Mouse (Mus musculus) G1E (cell line): ENCODE measurements around the gene Bfsp2. TPM values are rescaled to one million over a fixed set of nuclear protein-coding genes. Genes with fewer than 3 reads are reported as not detected.

ENCODE experiments used
- ATAC-seq: 2 replicates; pipeline ENCODE4 v1.8.0; 2016; ENCODE audit warnings: mild to moderate bottlenecking; ENCODE audit not compliant: insufficient number of reproducible peaks, poor library complexity, low FRiP score, severe bottlenecking; ENCODE audit errors: extremely low read depth
- DNase-seq: peaks from one replicate; pipeline ENCODE4 v3.0.0; 2012; ENCODE audit warnings: low spot score
- H3K27me3 ChIP-seq: 2 replicates; pipeline ENCODE4 v1.6.1; 2012; ENCODE audit warnings: mild to moderate bottlenecking, low read length, inconsistent platforms; ENCODE audit not compliant: insufficient read depth
- H3K36me3 ChIP-seq: replicated peaks from 2 replicates; pipeline ENCODE3; 2012; ENCODE audit warnings: mild to moderate bottlenecking, inconsistent platforms
- H3K4me1 ChIP-seq: 2 replicates; pipeline ENCODE4 v1.6.1; 2012; ENCODE audit warnings: low read depth, low read length, inconsistent platforms, mixed read lengths; ENCODE audit not compliant: insufficient read depth
- H3K4me3 ChIP-seq: 2 replicates; pipeline ENCODE4 v1.5.1; 2012; ENCODE audit warnings: low read depth, mild to moderate bottlenecking, inconsistent platforms, low read length, moderate library complexity, mixed read lengths
- H3K9me3 ChIP-seq: replicated peaks from 2 replicates; pipeline ENCODE4 v1.6.1; 2012; ENCODE audit warnings: inconsistent platforms
- CTCF ChIP-seq: IDR thresholded peaks from 2 replicates; pipeline ENCODE4 v1.5.1; 2012; ENCODE audit warnings: low read depth, low read length, inconsistent platforms, mixed read lengths
- GATA1 ChIP-seq: IDR thresholded peaks from 2 replicates; pipeline ENCODE4 v1.6.1; 2012; ENCODE audit warnings: borderline replicate concordance, low read length, inconsistent platforms, mixed read lengths
- GATA2 ChIP-seq: IDR thresholded peaks from 2 replicates; pipeline ENCODE4 v1.6.1; 2012; ENCODE audit warnings: low read depth, low read length, inconsistent platforms, borderline replicate concordance
- POLR2AphosphoS5 ChIP-seq: IDR thresholded peaks from 2 replicates; pipeline ENCODE4 v1.6.1; 2012; ENCODE audit warnings: low read depth, low read length, inconsistent platforms; ENCODE audit not compliant: insufficient replicate concordance
- TAL1 ChIP-seq: conservative IDR thresholded peaks from 2 replicates; pipeline ENCODE4 v1.6.1; 2012; ENCODE audit warnings: low read depth, low read length, inconsistent platforms, mixed read lengths
- polyA plus RNA-seq: library from polyadenylated mRNA; stranded (reverse); fragments of >175 nt; gene quantifications from 2 replicates; pipeline ENCODE4 v1.2.3, GENCODE M21; 2012
- total RNA-seq, 2 experiments: library from RNA; stranded (forward) in 1 of 2; stranded (reverse) in 1 of 2; fragments of 200-1000 nt in 1 of 2; fragments of >200 nt in 1 of 2; fragmentation: Nextera tagmentation in 1 of 2; gene quantifications; 2 replicates each; pipeline ENCODE4 v1.2.3; 2014 to 2017

Gene Bfsp2
- total and polyA plus RNA-seq, 3 experiments, result not detected

- ATAC-seq (no peak), DNase-seq (no peak)
- Histone ChIP-seq H3K36me3 (peaks cover 5% of the 10 kb centered on the region), H3K4me3 (no peak overlapping the region), H3K9me3 (no peaks in the 10 kb centered on the region), H3K27me3 (peaks cover 3% of the 10 kb centered on the region; the same call in 1 of the 2 replicates), H3K4me1 (peaks cover 11% of the 10 kb centered on the region; the same call in 1 of the 2 replicates)
- TF ChIP-seq GATA2, result no peak
- TF ChIP-seq CTCF, result no peak
- TF ChIP-seq TAL1, result no peak
- no peak for TF ChIP-seq GATA1
- TF ChIP-seq POLR2AphosphoS5, result no peak
Measured at GRCm38 (mm10) chr9:103376346-103377320, 103.6 kb downstream of the Bfsp2 start.

Other genes starting within 250 kb of the Bfsp2 start
- 1.6 and 7.4 TPM in 2 replicates for gene Trf, start 250.0 kb downstream of the Bfsp2 start, total RNA-seq (2014; fragmentation: Nextera tagmentation)
- 26.8 and 33.4 TPM in 2 replicates for gene Trf, start 250.0 kb downstream of the Bfsp2 start, total RNA-seq (2017)
- gene Trf, start 250.0 kb downstream of the Bfsp2 start, polyA plus RNA-seq, result 0.21 TPM in 1 of 2 replicates, not detected in the other
- 31.0 and 42.4 TPM in 2 replicates for gene 1300017J02Rik, start 175.3 kb downstream of the Bfsp2 start, total RNA-seq (2014; fragmentation: Nextera tagmentation)
- 29.9 and 31.9 TPM in 2 replicates for gene 1300017J02Rik, start 175.3 kb downstream of the Bfsp2 start, total RNA-seq (2017)
- 5.7 and 6.9 TPM in 2 replicates for gene 1300017J02Rik, start 175.3 kb downstream of the Bfsp2 start, polyA plus RNA-seq
- gene Topbp1, start 175.2 kb downstream of the Bfsp2 start, total RNA-seq (2014; fragmentation: Nextera tagmentation), result 449 and 472 TPM in 2 replicates
- gene Topbp1, start 175.2 kb downstream of the Bfsp2 start, total RNA-seq (2017), result 273 and 298 TPM in 2 replicates
- gene Topbp1, start 175.2 kb downstream of the Bfsp2 start, polyA plus RNA-seq, result 40.9 and 59.7 TPM in 2 replicates
- 160 and 162 TPM in 2 replicates for gene Cdv3, start 114.6 kb downstream of the Bfsp2 start, total RNA-seq (2014; fragmentation: Nextera tagmentation)
- 181 and 187 TPM in 2 replicates for gene Cdv3, start 114.6 kb downstream of the Bfsp2 start, total RNA-seq (2017)
- gene Cdv3, start 114.6 kb downstream of the Bfsp2 start, polyA plus RNA-seq, result 469 and 490 TPM in 2 replicates